Mouse (Mus musculus) ES-Bruce4 (cell line): ENCODE results near the gene Myh2. TPM values are rescaled to one million over a fixed set of nuclear protein-coding genes. Genes with fewer than 3 reads are reported as not detected.

Source experiments
- H3K27ac ChIP-seq: 2 replicates; pipeline ENCODE4 v1.5.1; 2012; ENCODE audit warnings: low read length, inconsistent platforms; ENCODE audit not compliant: insufficient read depth
- H3K27me3 ChIP-seq: 2 replicates; pipeline ENCODE4 v1.6.1; 2012; ENCODE audit warnings: mild to moderate bottlenecking, low read length, inconsistent platforms; ENCODE audit not compliant: control insufficient read depth, poor library complexity, insufficient read depth, severe bottlenecking
- H3K36me3 ChIP-seq: 2 replicates; pipeline ENCODE4 v1.6.1; 2012; ENCODE audit warnings: inconsistent platforms, mild to moderate bottlenecking, low read length, moderate library complexity; ENCODE audit not compliant: control insufficient read depth, poor library complexity, insufficient read depth, severe bottlenecking
- H3K4me1 ChIP-seq: one replicate; pipeline ENCODE4 v1.8.1; 2011; ENCODE audit warnings: low read length; ENCODE audit not compliant: control insufficient read depth, insufficient read depth
- H3K4me3 ChIP-seq: 2 replicates; pipeline ENCODE4 v1.5.1; 2011; ENCODE audit warnings: low read depth, mild to moderate bottlenecking, low read length
- H3K9ac ChIP-seq: 2 replicates; pipeline ENCODE4 v1.6.1; 2012; ENCODE audit warnings: low read depth, mild to moderate bottlenecking, inconsistent platforms; ENCODE audit not compliant: poor library complexity, severe bottlenecking
- H3K9me3 ChIP-seq: replicated peaks from 2 replicates; pipeline ENCODE4 v1.6.1; 2012; ENCODE audit warnings: mild to moderate bottlenecking, low read length, inconsistent platforms; ENCODE audit not compliant: control insufficient read depth, poor library complexity, insufficient read depth, severe bottlenecking
- CTCF ChIP-seq: IDR thresholded peaks from one replicate; pipeline ENCODE4 v1.8.1; 2011; ENCODE audit warnings: low read depth, low read length
- EP300 ChIP-seq: IDR thresholded peaks from 2 replicates; pipeline ENCODE4 v1.6.1; 2011; ENCODE audit warnings: low read depth, low read length; ENCODE audit not compliant: insufficient read depth
- POLR2A ChIP-seq: IDR thresholded peaks from one replicate; pipeline ENCODE4 v1.8.1; 2011; ENCODE audit warnings: low read length; ENCODE audit not compliant: insufficient read depth
- polyA plus RNA-seq: library from polyadenylated mRNA; stranded (reverse); fragments of >200 nt; gene quantifications from 2 replicates; pipeline ENCODE4 v1.2.4, GENCODE M21; 2011; ENCODE audit warnings: low read depth; ENCODE audit not compliant: missing spikeins, insufficient read depth, insufficient read length

The Myh2 gene
- polyA plus RNA-seq, 1 experiment: not detected

DNA sequence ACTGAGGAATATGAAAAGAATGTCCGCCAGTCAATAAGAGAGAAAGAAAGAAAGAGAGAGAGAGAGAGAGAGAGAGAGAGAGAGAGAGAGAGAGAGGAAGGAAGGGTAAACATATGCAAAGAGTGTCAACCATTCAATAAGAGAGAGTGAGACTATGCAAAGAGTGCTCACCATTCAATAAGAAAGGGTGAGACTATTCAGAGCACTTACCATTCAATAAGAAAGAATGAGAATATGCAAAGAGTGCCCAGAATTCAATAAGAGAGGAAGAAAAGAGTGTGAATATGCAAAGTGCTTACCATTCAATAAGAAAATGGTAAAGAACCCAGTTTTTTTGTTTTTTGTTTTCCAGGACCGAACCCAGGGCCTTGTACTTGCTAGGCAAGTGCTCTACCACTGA lies 20.6 kb upstream of the Myh2 start:
- Histone ChIP-seq H3K4me3 (no peak overlapping the region), H3K36me3 (no peaks in the 10 kb centered on the region), H3K9ac (no peak overlapping the region), H3K27ac (no peak overlapping the region), H3K27me3 (no peaks in the 10 kb centered on the region; the same call in 1 of the 2 replicates), H3K9me3 (no peaks in the 10 kb centered on the region; the same call in 1 of the 2 replicates), H3K4me1 (no peaks in the 10 kb centered on the region)
- TF ChIP-seq POLR2A (no peak), CTCF (no peak)

DNA sequence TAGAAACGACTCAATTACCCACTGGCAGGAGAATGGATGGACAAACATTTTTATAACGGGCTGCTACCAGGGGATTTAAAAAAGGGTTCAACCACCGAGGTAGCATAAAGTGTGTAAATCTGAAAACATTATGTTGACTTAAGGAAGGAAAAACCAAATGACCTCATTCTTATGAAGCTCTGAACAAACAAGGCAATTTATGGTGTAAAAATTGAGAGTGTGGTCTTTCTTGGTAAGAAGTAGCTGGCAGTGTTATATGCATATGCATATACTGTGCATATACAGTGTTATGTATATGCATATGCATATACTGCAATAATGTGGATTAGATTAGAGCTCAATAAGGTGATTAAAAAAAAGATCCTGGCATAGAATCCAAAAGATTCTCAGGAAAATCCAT lies 19.7 kb upstream of the Myh2 start:
- Histone ChIP-seq H3K4me3 (no peak overlapping the region), H3K9ac (no peak overlapping the region), H3K36me3 (no peaks in the 10 kb centered on the region), H3K27ac (no peak overlapping the region), H3K9me3 (no peaks in the 10 kb centered on the region; the same call in 1 of the 2 replicates), H3K4me1 (no peaks in the 10 kb centered on the region), H3K27me3 (no peaks in the 10 kb centered on the region; the same call in 1 of the 2 replicates)
- TF ChIP-seq POLR2A (no peak), CTCF (no peak), EP300 (no peak)

DNA sequence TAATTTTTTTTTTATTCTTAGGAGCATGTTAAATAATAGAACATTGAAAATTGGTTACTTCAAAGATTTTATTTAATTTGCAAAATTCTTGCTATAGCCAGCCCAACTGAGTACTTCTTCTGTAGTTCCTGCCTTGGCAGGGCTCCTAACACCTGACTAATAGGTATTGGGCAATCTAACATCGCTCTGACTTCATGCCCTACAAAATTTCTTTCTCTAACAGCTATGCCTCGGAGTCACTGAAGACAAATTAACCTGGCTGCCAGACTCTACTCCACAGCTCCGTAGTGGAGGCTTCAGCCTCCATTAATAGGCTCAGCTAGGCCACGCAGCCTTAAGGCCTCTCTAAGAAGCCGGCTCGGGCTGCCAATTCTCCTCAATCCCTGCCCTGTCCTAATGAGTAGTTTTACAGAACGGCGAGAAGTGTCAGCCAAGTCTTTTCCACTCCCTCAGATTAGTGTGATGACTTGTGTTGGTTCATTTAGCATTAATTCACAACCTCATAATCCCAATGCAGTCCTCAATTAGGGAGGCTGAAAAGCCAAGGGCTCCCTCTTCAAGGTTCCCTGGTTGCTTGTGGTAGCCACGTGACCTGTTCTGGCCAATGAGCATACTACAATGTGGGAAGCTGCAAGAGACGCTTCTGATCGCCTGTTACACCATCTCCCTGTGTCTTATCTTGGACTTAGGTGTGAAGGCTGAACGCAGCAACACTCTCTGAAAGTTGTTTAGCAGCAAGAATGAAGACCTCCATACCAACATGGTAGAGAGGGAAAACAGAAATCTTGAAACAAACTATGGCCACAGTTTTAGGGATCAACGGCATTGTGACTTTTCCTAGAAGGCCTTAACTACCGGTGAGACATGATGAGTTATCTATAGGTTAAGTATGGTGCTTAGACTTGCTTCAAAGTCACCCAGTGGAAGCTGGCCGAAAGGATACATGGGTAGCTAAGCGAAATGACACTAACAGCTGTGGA lies 18.9 kb upstream of the Myh2 start:
- H3K9ac ChIP-seq: no peak overlapping the region
- TF ChIP-seq EP300 (no peak), CTCF (no peak), POLR2A (no peak)
- no peaks in the 10 kb centered on the region for H3K36me3 ChIP-seq
- H3K9me3 ChIP-seq: no peaks in the 10 kb centered on the region; the same call in 1 of the 2 replicates
- H3K4me1 ChIP-seq: no peaks in the 10 kb centered on the region
- no peaks in the 10 kb centered on the region; the same call in 1 of the 2 replicates for H3K27me3 ChIP-seq
- H3K27ac ChIP-seq: no peak overlapping the region
- no peak overlapping the region for H3K4me3 ChIP-seq

DNA sequence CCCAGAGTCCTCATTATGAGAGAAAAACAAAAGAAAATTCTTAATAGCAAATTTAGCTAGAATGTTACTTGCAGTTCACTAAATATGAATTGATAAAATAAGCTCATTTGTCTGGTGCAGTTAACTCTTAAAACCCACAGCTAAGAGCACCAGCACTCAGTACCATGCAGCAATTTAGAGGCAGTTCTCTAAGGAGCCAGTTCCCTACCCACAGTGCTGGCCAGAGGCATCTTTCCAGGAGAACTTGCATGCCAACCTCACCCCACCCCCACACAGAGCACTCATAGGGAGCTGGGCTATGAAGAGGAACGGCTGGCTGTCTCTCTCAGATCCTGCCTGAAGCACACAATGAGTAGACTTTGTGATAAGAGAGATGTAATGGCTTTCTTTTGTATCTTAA lies 17.7 kb upstream of the Myh2 start:
- no peaks in the 10 kb centered on the region; the same call in 1 of the 2 replicates for H3K9me3 ChIP-seq
- no peak overlapping the region for H3K4me3 ChIP-seq
- no peak overlapping the region for H3K27ac ChIP-seq
- no peaks in the 10 kb centered on the region; the same call in 1 of the 2 replicates for H3K27me3 ChIP-seq
- H3K9ac ChIP-seq: no peak overlapping the region
- H3K4me1 ChIP-seq: no peaks in the 10 kb centered on the region
- TF ChIP-seq EP300: no peak
- TF ChIP-seq POLR2A: no peak
- TF ChIP-seq CTCF: no peak
- no peaks in the 10 kb centered on the region for H3K36me3 ChIP-seq

DNA sequence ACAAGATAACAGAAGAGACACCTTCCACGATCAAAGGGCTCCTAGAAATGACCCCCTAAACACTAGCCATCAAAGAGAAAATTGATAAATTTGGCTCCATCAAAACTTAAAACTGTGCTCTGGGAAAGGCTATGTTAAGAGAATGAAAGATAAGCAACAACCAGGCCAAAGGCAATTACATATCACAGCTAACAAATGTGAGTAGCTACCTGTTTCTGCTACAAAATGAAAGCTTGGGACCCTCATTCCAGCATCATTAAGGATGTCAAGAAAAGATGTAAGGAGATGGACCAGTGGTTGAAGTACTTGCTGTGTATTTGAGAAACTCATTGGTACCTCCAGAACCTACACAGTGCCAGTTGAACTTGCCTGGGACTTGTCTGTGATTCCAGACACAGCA lies 17.0 kb upstream of the Myh2 start:
- TF ChIP-seq POLR2A (no peak), CTCF (no peak), EP300 (no peak)
- H3K36me3 ChIP-seq: no peaks in the 10 kb centered on the region

DNA sequence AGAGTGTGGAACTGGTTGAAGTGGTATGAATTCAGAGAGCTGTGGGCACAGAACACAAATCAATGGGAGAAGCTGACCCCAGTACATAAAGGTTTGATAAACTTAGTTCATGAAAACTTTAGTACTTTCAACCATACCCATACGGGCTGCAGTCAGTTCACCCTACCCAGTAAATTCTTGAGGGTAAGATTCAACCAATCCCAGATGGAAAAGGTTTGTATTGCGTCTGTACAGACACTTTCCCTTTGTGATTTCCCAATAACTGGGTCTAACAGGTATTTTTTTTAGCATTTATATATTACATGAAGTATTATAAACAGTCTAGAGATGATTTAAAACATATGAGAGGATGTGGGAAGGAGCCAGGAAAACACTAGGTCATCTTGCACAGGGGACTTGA lies 15.2 kb upstream of the Myh2 start:
- Histone ChIP-seq H3K27me3 (no peaks in the 10 kb centered on the region; the same call in 1 of the 2 replicates), H3K36me3 (no peaks in the 10 kb centered on the region), H3K4me1 (no peaks in the 10 kb centered on the region), H3K4me3 (no peak overlapping the region), H3K9ac (no peak overlapping the region), H3K27ac (no peak overlapping the region), H3K9me3 (no peaks in the 10 kb centered on the region)
- TF ChIP-seq EP300: no peak
- TF ChIP-seq CTCF: no peak
- TF ChIP-seq POLR2A: no peak

More for the DNA sequence above, 17.0 kb upstream of the Myh2 start:
- H3K4me3 ChIP-seq: no peak overlapping the region
- no peak overlapping the region for H3K9ac ChIP-seq
- H3K27ac ChIP-seq: no peak overlapping the region
- H3K4me1 ChIP-seq: no peaks in the 10 kb centered on the region
- H3K27me3 ChIP-seq: no peaks in the 10 kb centered on the region; the same call in none of the 2 replicates
- H3K9me3 ChIP-seq: no peaks in the 10 kb centered on the region; the same call in 1 of the 2 replicates
